Mouse (Mus musculus) layer of hippocampus, adult 9-10 months (tissue): ENCODE data around the gene Nhlrc4.

Experiments
- DNase-seq: peaks from one replicate; pipeline ENCODE4 v3.0.0; 2022; ENCODE audit warnings: low spot score

The Nhlrc4 gene

GRCm38 (mm10) chr17:25958771-25959494 lies 14.2 kb upstream of the Nhlrc4 start:
- DNase-seq, result no peak

DNA sequence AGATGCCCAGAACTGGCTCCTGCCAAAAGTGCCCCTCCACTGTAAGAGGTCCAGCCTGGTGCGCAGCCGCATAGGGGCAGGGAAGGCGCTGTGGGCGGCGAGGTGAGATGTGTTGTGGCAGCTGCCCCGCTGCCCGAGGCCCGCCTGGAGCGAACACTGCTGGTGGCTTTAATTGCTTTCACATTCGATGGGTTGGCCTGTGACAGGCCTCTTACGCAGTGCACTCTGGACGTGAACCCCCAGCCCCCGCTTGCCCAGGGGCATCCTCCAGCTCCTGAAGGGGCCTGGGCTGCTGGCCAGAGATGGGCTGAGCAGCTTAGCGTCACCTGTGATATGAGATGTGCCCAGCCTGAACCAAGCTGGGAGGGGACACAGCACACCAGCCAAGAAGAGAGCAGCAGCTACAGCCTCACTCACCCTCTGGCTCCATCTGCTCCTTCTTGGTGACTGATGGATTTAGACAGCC lies 12.9 kb upstream of the Nhlrc4 start:
- no peak for DNase-seq

DNA sequence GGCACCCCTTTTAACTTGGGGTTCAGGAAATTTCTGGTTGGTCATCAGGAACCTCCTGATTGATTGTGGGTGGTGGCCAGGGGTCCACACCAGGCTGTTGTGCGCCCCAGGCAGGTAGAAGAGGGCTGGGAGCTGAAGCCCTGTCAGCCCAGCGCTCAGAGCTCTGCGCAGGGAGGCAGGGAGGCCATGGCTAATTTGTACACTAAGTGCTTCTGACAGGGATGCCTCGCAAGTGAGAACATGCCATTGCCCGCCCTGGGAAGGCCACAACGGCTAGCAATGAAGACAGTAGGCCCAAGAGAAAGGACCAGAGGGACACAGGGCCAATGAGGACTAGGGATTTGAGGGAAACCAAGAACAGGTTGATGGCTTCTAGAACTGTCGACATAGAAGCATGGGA lies 11.9 kb upstream of the Nhlrc4 start:
- DNase-seq, result no peak

GRCm38 (mm10) chr17:25956201-25956600 lies 11.4 kb upstream of the Nhlrc4 start:
- DNase-seq, result no peak

DNA sequence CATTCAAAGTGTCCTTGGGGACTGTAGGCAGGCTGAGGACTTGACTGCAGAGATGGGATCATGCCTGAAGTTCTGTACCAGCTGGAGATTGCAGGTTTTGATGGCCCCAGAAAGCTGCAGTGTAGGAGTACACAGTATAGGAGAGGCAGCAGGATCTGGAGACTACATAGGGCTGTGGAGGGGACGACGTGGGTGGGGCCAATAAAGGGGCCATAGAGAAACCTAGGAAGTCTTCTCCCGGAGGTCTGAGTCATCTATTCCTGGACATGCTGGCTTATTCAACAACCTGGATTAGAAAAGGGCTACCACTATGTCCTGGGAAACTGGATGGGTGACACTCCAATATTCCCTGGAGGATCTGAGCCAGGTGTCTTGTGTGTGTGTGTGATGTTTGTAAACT lies 11.0 kb upstream of the Nhlrc4 start:
- DNase-seq, result no peak

- DNase-seq, result no peak
Measured at GRCm38 (mm10) chr17:25954671-25955070, 9.9 kb upstream of the Nhlrc4 start.

DNA sequence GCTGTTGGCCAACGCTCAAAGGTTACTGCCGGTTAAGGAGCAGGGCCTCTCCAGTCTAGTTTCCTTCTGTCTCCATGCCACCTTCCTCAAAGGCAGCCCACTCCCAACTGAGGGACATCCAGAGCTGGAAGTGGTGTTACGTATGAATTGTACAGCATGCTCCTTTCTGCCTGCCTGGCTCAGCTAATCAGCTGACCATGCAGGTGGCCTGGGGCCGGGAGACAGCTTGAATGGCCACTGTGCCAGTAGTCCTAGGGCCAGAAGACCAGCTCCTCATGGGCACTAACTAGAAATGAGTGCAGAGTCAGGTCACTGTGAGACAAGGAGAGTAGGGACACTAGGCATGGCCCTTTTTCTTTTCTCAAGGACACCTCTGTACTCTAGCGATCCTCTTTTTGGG lies 8.4 kb upstream of the Nhlrc4 start:
- no peak for DNase-seq

DNA sequence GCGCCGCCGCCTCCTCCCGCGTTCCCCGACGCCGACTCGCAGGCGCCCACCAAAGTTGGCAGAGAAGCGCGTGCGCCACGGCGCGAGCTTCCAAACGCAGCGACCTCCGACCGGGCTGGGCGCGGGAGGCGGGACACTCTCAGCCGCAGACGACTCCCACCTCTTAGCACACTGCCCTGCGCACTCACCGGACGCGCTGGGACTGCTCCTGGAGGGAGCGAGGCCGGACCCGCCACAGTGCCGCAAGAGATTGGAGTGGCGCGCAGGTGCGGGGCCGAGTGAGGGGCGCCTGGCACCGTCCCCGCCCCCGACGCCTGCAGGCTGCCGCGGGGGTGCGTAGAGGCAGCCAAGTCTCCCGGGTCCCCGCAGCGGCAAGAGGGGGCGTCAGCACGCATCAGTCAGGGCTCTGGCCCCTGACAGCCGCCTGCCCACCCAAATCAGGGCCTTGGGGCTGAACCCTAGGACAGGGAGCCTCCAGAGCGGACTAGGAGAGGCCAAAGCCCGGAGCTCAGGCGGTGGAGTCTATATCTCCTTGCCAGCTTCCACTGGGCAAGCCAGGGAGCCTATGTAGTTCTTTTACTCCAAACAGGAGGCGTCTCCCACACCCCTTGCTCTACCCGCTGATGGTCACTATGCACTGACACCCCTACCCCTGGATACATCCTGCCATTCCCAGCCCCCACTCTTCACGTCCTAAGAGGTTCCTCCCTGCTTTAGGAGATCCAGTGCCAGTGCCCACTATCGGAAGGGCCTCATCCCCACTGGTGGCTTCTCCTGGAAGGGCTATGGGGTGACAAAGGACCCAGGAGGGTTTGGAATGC lies 7.3 kb upstream of the Nhlrc4 start, which contains the start of gene A930017K11Rik:
TSS of gene A930017K11Rik (minus strand) at position 763 of the 821 bp plus-strand sequence.
- DNase-seq, result no peak

DNA sequence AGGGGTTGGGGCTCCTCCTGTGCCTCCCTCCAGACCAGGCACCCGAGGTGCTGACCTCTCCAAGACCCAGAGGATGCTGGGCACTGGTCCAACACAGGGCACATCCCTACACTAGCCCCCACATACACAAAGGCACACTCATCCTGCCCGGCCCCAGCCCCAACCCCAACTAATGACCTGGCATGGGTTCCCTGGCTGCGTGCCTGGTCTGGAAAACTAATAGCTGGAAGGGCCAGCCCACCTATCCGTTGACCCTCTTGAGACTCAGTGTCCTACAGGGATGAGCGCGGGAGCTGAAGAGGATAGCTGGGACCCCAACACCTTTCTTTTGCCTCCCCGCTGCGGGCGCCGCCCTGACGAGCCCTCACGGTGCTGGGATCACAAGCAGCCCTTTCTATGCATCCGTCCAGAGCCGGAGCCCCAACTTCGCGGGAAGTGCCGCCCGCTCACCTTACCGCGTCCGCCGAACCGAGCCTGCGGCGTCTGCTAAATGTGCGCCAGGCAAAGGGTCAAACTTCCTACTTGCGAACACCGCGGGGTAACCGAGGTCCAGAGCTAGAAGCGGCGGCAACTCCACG lies 6.6 kb upstream of the Nhlrc4 start:
- DNase-seq, result no peak

DNA sequence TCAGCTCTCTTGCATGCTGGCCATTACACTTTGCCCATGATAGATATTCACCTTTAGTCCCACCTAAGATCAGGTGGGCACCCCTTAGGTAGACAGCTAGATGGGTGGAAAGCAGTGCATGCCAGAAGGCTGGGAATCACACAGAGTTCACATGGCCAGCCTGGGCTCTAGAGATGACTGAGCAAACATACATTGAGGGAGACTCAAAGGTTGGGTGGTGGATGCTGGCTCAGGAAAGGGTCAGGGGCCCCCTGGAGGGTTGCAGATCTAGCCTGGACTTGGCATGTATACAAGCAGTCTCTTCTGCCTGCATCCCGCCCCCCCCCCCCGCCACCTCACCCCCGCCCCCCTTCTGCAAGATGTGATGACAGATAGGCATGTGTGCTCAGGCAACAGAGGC lies 5.9 kb upstream of the Nhlrc4 start:
- no peak for DNase-seq

GRCm38 (mm10) chr17:25949981-25950380 lies 5.2 kb upstream of the Nhlrc4 start:
- DNase-seq, result no peak

DNA sequence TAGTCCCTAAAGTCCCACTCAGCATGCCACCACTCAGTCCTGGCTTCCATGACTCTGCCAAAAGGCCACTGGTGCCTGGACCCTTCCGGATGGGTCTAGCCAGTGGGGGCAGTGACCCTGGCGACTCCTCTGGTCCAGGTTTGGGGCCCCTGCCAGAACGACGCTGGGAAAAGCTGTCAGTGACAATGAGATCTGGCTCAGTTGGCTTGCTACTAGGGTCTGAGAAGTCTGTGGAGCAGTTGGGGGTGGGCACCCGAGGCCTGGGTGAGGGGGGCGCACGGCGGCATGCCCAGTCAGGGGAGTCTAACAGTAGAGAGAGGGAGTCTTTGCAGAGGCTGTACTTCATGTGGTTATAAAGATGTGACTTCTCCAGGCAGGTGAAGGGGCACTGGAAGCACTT lies 3.3 kb upstream of the Nhlrc4 start:
- no peak for DNase-seq

DNA sequence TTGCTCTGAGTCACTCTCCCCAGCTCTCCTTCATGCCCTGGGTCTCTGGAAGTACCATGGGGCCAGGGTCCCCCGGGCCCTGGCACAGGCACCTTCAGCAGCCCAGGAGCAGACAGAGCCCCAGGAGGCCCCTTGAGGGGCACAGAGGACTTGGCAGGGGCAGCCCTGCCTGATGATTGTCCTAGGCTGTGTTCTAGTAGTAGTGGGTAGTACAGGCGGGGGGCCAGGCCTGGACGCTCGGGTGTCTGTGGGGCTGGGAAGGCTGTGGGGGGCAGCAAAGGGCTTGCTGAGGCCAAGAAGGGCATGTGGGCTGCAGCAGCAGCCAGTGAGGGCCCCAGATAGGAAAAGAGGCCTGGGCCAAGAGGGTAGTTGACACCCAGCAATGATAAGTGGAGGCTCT lies 2.8 kb upstream of the Nhlrc4 start:
- no peak for DNase-seq

- no peak for DNase-seq
Measured at GRCm38 (mm10) chr17:25946891-25947290, 2.1 kb upstream of the Nhlrc4 start.

DNA sequence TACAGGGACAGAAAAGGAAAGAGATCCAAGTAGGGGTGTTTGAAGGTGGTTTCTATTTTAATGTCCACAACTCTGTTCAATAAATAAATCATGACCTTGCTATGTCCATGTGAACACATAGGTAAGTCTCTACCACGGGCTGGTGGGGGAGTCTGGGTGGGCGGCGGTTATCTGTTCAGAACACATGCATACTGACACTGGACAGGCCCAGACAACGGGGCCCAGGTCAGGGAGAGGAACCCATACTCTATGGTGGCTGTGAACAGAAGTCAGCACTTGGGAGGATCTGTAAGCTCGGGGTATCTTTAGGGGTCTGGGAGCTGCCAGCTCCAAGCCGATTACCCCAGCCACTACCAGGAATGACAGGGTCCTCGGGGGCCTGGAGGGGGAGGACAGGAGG lies 1.6 kb upstream of the Nhlrc4 start:
- DNase-seq, result no peak

DNA sequence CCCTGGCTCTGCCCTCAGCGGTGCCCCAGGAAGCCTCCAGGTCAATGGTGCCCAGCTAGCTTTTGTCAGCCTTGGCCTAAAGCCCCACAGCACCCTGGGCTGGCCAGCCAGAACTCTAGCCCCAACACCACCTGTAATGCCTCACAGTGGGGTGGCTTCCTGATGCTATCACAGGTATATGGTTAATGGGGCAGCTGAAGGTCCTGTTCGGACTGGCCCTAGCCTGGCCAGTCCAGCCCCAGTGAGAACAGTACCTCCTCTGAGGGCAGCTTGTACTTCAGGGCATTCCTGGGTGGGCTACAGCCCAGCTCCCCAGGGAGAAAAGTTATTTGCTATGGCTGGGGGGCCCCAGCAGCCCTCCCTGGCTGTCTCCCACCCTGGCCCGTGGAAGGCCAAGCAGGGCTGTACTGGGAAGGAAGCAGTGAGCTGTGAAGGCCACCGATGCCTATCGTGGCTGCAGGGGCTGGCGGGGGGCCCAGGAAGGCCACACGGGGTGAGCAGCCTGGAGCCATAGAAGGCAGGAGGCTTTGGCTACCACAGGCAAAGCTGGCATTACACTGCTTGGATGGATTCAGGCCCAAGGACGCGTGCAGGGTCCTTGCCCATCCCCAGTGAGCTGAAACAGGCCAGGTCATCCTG lies 875 bp upstream of the Nhlrc4 start:
- no peak for DNase-seq

GRCm38 (mm10) chr17:25943769-25944168 lies 992 bp downstream of the Nhlrc4 start:
- no peak for DNase-seq

- DNase-seq, result no peak
Measured at GRCm38 (mm10) chr17:25943221-25943620, 1.5 kb downstream of the Nhlrc4 start.

GRCm38 (mm10) chr17:25942597-25943151 lies 2.1 kb downstream of the Nhlrc4 start:
- DNase-seq, result no peak

GRCm38 (mm10) chr17:25941511-25942241 lies 3.1 kb downstream of the Nhlrc4 start:
- no peak for DNase-seq

DNA sequence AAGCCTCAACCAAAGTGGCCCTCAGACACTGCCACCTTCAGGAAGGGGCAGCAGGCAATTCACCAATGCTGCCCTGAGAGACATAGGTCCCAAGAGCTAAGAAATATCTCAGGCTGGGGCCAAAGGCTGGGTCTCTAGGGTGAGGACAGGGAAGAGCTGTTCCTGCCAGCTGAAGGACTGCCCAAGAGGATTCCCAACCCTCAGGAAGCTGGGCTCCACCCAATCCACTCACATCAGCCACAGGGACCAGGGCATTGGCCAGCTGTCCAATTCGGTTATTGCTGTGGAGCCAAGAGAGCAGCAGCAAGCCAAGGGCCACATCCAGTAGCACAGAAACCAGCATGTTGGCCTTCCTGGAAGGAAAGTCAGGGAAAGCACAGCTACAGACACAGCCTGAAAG lies 10.2 kb downstream of the Nhlrc4 start:
- no peak for DNase-seq
